Mouse (Mus musculus) erythroblast, embryonic 14.5 days (primary cell): Measurements from ENCODE around the gene Lmntd1. TPM values are rescaled to one million over a fixed set of nuclear protein-coding genes. Genes with fewer than 3 reads are reported as not detected.

Experiments used
- H3K27me3 ChIP-seq: 2 replicates; pipeline ENCODE4 v1.6.1; 2012; ENCODE audit warnings: inconsistent platforms; ENCODE audit not compliant: control insufficient read depth
- H3K36me3 ChIP-seq: 2 replicates; pipeline ENCODE4 v1.6.1; 2012; ENCODE audit warnings: mild to moderate bottlenecking, inconsistent platforms; ENCODE audit not compliant: control insufficient read depth
- H3K4me1 ChIP-seq: 2 replicates; pipeline ENCODE4 v1.6.1; 2012; ENCODE audit warnings: inconsistent platforms; ENCODE audit not compliant: control insufficient read depth
- H3K4me3 ChIP-seq: replicated peaks from 2 replicates; pipeline ENCODE3; 2012; ENCODE audit warnings: moderate library complexity, mild to moderate bottlenecking, inconsistent platforms
- H3K9me3 ChIP-seq: 2 replicates; pipeline ENCODE4 v1.6.1; 2012; ENCODE audit warnings: low read length, inconsistent platforms, mixed read lengths; ENCODE audit not compliant: control insufficient read depth
- GATA1 ChIP-seq: IDR thresholded peaks from 2 replicates; pipeline ENCODE4 v1.6.1; 2012; ENCODE audit warnings: low read length, inconsistent platforms, mixed read lengths
- TAL1 ChIP-seq: IDR thresholded peaks from 3 replicates; pipeline ENCODE4 v1.6.1; 2012; ENCODE audit warnings: low read length, inconsistent platforms, mixed read lengths
- polyA plus RNA-seq: library from polyadenylated mRNA; stranded (reverse); fragments of >175 nt; gene quantifications from 2 replicates; pipeline ENCODE4 v1.2.3, GENCODE M21; 2012

The Lmntd1 gene
- polyA plus RNA-seq, 1 experiment: not detected

- H3K4me1 ChIP-seq: no peaks in the 10 kb centered on the region
- TF ChIP-seq TAL1 (no peak), GATA1 (no peak)
- peaks cover 6% of the 10 kb centered on the region for H3K9me3 ChIP-seq
- H3K36me3 ChIP-seq: no peaks in the 10 kb centered on the region
- no peak overlapping the region for H3K4me3 ChIP-seq
- no peaks in the 10 kb centered on the region for H3K27me3 ChIP-seq
Observed at GRCm38 (mm10) chr6:145610901-145611300, 3.2 kb downstream of the Lmntd1 start.

GRCm38 (mm10) chr6:145608693-145609092 lies 5.4 kb downstream of the Lmntd1 start:
- Histone ChIP-seq H3K9me3 (no peaks in the 10 kb centered on the region), H3K27me3 (no peaks in the 10 kb centered on the region), H3K36me3 (no peaks in the 10 kb centered on the region), H3K4me3 (no peak overlapping the region), H3K4me1 (no peaks in the 10 kb centered on the region)
- TF ChIP-seq GATA1 (no peak), TAL1 (no peak)

- Histone ChIP-seq H3K9me3 (no peaks in the 10 kb centered on the region), H3K4me1 (no peaks in the 10 kb centered on the region), H3K27me3 (no peaks in the 10 kb centered on the region), H3K4me3 (no peak overlapping the region), H3K36me3 (no peaks in the 10 kb centered on the region)
- TF ChIP-seq GATA1 (no peak), TAL1 (no peak)
Observed at GRCm38 (mm10) chr6:145607746-145608145, 6.4 kb downstream of the Lmntd1 start.

GRCm38 (mm10) chr6:145605203-145605602 lies 8.9 kb downstream of the Lmntd1 start:
- no peak overlapping the region for H3K4me3 ChIP-seq
- TF ChIP-seq GATA1 (no peak), TAL1 (no peak)
- no peaks in the 10 kb centered on the region for H3K4me1 ChIP-seq
- H3K27me3 ChIP-seq: no peaks in the 10 kb centered on the region
- no peaks in the 10 kb centered on the region for H3K36me3 ChIP-seq
- no peaks in the 10 kb centered on the region for H3K9me3 ChIP-seq

GRCm38 (mm10) chr6:145604648-145605047 lies 9.5 kb downstream of the Lmntd1 start:
- Histone ChIP-seq H3K27me3 (no peaks in the 10 kb centered on the region), H3K36me3 (no peaks in the 10 kb centered on the region), H3K4me1 (no peaks in the 10 kb centered on the region), H3K4me3 (no peak overlapping the region), H3K9me3 (no peaks in the 10 kb centered on the region)
- no peak for TF ChIP-seq GATA1
- no peak for TF ChIP-seq TAL1

- H3K9me3 ChIP-seq: no peaks in the 10 kb centered on the region
Observed at GRCm38 (mm10) chr6:145604126-145604525, 10.0 kb downstream of the Lmntd1 start.

GRCm38 (mm10) chr6:145598794-145599555 lies 15.1 kb downstream of the Lmntd1 start:
- Histone ChIP-seq H3K36me3 (no peaks in the 10 kb centered on the region), H3K27me3 (no peaks in the 10 kb centered on the region), H3K9me3 (no peaks in the 10 kb centered on the region), H3K4me3 (no peak overlapping the region), H3K4me1 (no peaks in the 10 kb centered on the region)
- TF ChIP-seq GATA1 (no peak), TAL1 (no peak)

More at GRCm38 (mm10) chr6:145604126-145604525, 10.0 kb downstream of the Lmntd1 start:
- Histone ChIP-seq H3K27me3 (no peaks in the 10 kb centered on the region), H3K36me3 (no peaks in the 10 kb centered on the region), H3K4me1 (no peaks in the 10 kb centered on the region), H3K4me3 (no peak overlapping the region)
- no peak for TF ChIP-seq GATA1
- no peak for TF ChIP-seq TAL1

- Histone ChIP-seq H3K9me3 (no peaks in the 10 kb centered on the region), H3K36me3 (no peaks in the 10 kb centered on the region), H3K4me1 (no peaks in the 10 kb centered on the region), H3K27me3 (no peaks in the 10 kb centered on the region), H3K4me3 (no peak overlapping the region)
- no peak for TF ChIP-seq TAL1
- TF ChIP-seq GATA1: no peak
Observed at GRCm38 (mm10) chr6:145595905-145596304, 18.2 kb downstream of the Lmntd1 start.

- Histone ChIP-seq H3K36me3 (no peaks in the 10 kb centered on the region), H3K4me3 (no peak overlapping the region), H3K27me3 (no peaks in the 10 kb centered on the region), H3K4me1 (no peaks in the 10 kb centered on the region), H3K9me3 (no peaks in the 10 kb centered on the region)
- TF ChIP-seq GATA1: no peak
- no peak for TF ChIP-seq TAL1
Observed at GRCm38 (mm10) chr6:145593991-145594390, 20.1 kb downstream of the Lmntd1 start.

GRCm38 (mm10) chr6:145592531-145592998 lies 21.6 kb downstream of the Lmntd1 start:
- no peaks in the 10 kb centered on the region for H3K36me3 ChIP-seq
- TF ChIP-seq TAL1 (no peak), GATA1 (no peak)
- H3K4me1 ChIP-seq: no peaks in the 10 kb centered on the region
- no peak overlapping the region for H3K4me3 ChIP-seq
- no peaks in the 10 kb centered on the region for H3K9me3 ChIP-seq
- H3K27me3 ChIP-seq: no peaks in the 10 kb centered on the region
